Mouse (Mus musculus): ENCODE data around the gene Cxcl13. TPM values are rescaled to one million over a fixed set of nuclear protein-coding genes. Genes with fewer than 3 reads are reported as not detected.

Cxcl13 gene
- polyA plus RNA-seq (2015; fragmentation: Nextera tagmentation; extraction: Ambion mirVana): 14.2 and 21.6 TPM in 2 replicates

- Histone ChIP-seq H3K4me2 (no peak within 1 kb of the TSS), H3K27ac (no peak within 1 kb of the TSS), H3K4me1 (replicated peaks) (no peaks in the 10 kb centered on the region), H3K9ac (no peak within 1 kb of the TSS), H3K4me3 (no peak within 1 kb of the TSS), H3K27me3 (no peaks in the 10 kb centered on the region), H3K36me3 (no peaks in the 10 kb centered on the region), H3K9me3 (replicated peaks) (no peaks in the 10 kb centered on the region)
- WGBS: 36% methylated on average over 5 of the region's 5 CpGs
- ATAC-seq (replicated peaks; ENCODE audit: insufficient number of reproducible peaks, insufficient read depth, low FRiP score, low read depth): no peak
Measured at GRCm38 (mm10) chr5:95956651-95957050, at the start of gene Cxcl13. Gene Cxcl13, plus strand, starts transcription at chr5:95956951.

- Histone ChIP-seq H3K4me1 (replicated peaks) (no peaks in the 10 kb centered on the region), H3K4me2 (no peak overlapping the region), H3K9me3 (replicated peaks) (no peaks in the 10 kb centered on the region), H3K27ac (no peak overlapping the region), H3K36me3 (no peaks in the 10 kb centered on the region), H3K4me3 (no peak overlapping the region), H3K27me3 (no peaks in the 10 kb centered on the region), H3K9ac (no peak overlapping the region)
- 77% methylated on average over 1 of the region's 1 CpGs for WGBS
- ATAC-seq (replicated peaks; ENCODE audit: insufficient number of reproducible peaks, insufficient read depth, low FRiP score, low read depth): no peak
Measured at GRCm38 (mm10) chr5:95911006-95911405, 45.7 kb upstream of the Cxcl13 start.

GRCm38 (mm10) chr5:95918491-95918890, 38.3 kb upstream of the Cxcl13 start:
- Histone ChIP-seq H3K4me1 (replicated peaks) (no peaks in the 10 kb centered on the region), H3K27me3 (no peaks in the 10 kb centered on the region), H3K9me3 (replicated peaks) (no peaks in the 10 kb centered on the region), H3K36me3 (no peaks in the 10 kb centered on the region), H3K4me2 (no peak overlapping the region), H3K27ac (no peak overlapping the region), H3K9ac (no peak overlapping the region), H3K4me3 (no peak overlapping the region)
- 65% methylated on average over 6 of the region's 6 CpGs for WGBS
- no peak for ATAC-seq (replicated peaks; ENCODE audit: insufficient number of reproducible peaks, insufficient read depth, low FRiP score, low read depth)

- no peak for ATAC-seq (replicated peaks; ENCODE audit: insufficient number of reproducible peaks, insufficient read depth, low FRiP score, low read depth)
- Histone ChIP-seq H3K27ac (no peak overlapping the region), H3K4me3 (no peak overlapping the region), H3K36me3 (no peaks in the 10 kb centered on the region), H3K9ac (no peak overlapping the region), H3K9me3 (replicated peaks) (no peaks in the 10 kb centered on the region), H3K4me2 (no peak overlapping the region), H3K4me1 (replicated peaks) (no peaks in the 10 kb centered on the region), H3K27me3 (no peaks in the 10 kb centered on the region)
- 67% methylated on average over 6 of the region's 6 CpGs for WGBS
Measured at GRCm38 (mm10) chr5:95924023-95924422, 32.7 kb upstream of the Cxcl13 start.

- no peak overlapping the region for H3K4me3 ChIP-seq
- 70% methylated on average over 10 of the region's 10 CpGs for WGBS
- no peaks in the 10 kb centered on the region for H3K9me3 ChIP-seq (replicated peaks)
- H3K27ac ChIP-seq: no peak overlapping the region
- H3K27me3 ChIP-seq: no peaks in the 10 kb centered on the region
- H3K36me3 ChIP-seq: no peaks in the 10 kb centered on the region
- H3K9ac ChIP-seq: no peak overlapping the region
- ATAC-seq (replicated peaks; ENCODE audit: insufficient number of reproducible peaks, insufficient read depth, low FRiP score, low read depth): no peak
- no peak overlapping the region for H3K4me2 ChIP-seq
- H3K4me1 ChIP-seq (replicated peaks): no peaks in the 10 kb centered on the region
Measured at GRCm38 (mm10) chr5:95925204-95925930, 31.4 kb upstream of the Cxcl13 start.

GRCm38 (mm10) chr5:95925931-95926263, 30.9 kb upstream of the Cxcl13 start:
- Histone ChIP-seq H3K4me2 (no peak overlapping the region), H3K9ac (no peak overlapping the region), H3K36me3 (no peaks in the 10 kb centered on the region), H3K9me3 (replicated peaks) (no peaks in the 10 kb centered on the region), H3K27ac (no peak overlapping the region), H3K4me3 (no peak overlapping the region), H3K4me1 (replicated peaks) (no peaks in the 10 kb centered on the region), H3K27me3 (no peaks in the 10 kb centered on the region)
- WGBS: 92% methylated on average over 1 of the region's 1 CpGs
- no peak for ATAC-seq (replicated peaks; ENCODE audit: insufficient number of reproducible peaks, insufficient read depth, low FRiP score, low read depth)

GRCm38 (mm10) chr5:95935035-95935434, 21.7 kb upstream of the Cxcl13 start:
- 70% methylated on average over 5 of the region's 5 CpGs for WGBS

GRCm38 (mm10) chr5:95936068-95936467, 20.7 kb upstream of the Cxcl13 start:
- 66% methylated on average over 5 of the region's 5 CpGs for WGBS
- Histone ChIP-seq H3K9me3 (replicated peaks) (no peaks in the 10 kb centered on the region), H3K36me3 (no peaks in the 10 kb centered on the region), H3K27me3 (no peaks in the 10 kb centered on the region), H3K4me2 (no peak overlapping the region), H3K9ac (no peak overlapping the region), H3K4me3 (no peak overlapping the region), H3K27ac (no peak overlapping the region), H3K4me1 (replicated peaks) (no peaks in the 10 kb centered on the region)
- no peak for ATAC-seq (replicated peaks; ENCODE audit: insufficient number of reproducible peaks, insufficient read depth, low FRiP score, low read depth)

More at GRCm38 (mm10) chr5:95935035-95935434, 21.7 kb upstream of the Cxcl13 start:
- no peaks in the 10 kb centered on the region for H3K27me3 ChIP-seq
- ATAC-seq (replicated peaks; ENCODE audit: insufficient number of reproducible peaks, insufficient read depth, low FRiP score, low read depth): no peak
- H3K4me3 ChIP-seq: no peak overlapping the region
- H3K36me3 ChIP-seq: no peaks in the 10 kb centered on the region
- H3K4me1 ChIP-seq (replicated peaks): no peaks in the 10 kb centered on the region
- H3K9me3 ChIP-seq (replicated peaks): no peaks in the 10 kb centered on the region
- no peak overlapping the region for H3K4me2 ChIP-seq
- no peak overlapping the region for H3K27ac ChIP-seq
- H3K9ac ChIP-seq: no peak overlapping the region

- Histone ChIP-seq H3K9ac (no peak overlapping the region), H3K27ac (no peak overlapping the region), H3K27me3 (no peaks in the 10 kb centered on the region), H3K9me3 (replicated peaks) (no peaks in the 10 kb centered on the region), H3K4me2 (no peak overlapping the region), H3K4me1 (replicated peaks) (no peaks in the 10 kb centered on the region), H3K4me3 (no peak overlapping the region), H3K36me3 (no peaks in the 10 kb centered on the region)
- ATAC-seq (replicated peaks; ENCODE audit: insufficient number of reproducible peaks, insufficient read depth, low FRiP score, low read depth): no peak
- 42% methylated on average over 2 of the region's 2 CpGs for WGBS
Measured at GRCm38 (mm10) chr5:95937129-95937528, 19.6 kb upstream of the Cxcl13 start.

GRCm38 (mm10) chr5:95938044-95938625, 18.6 kb upstream of the Cxcl13 start:
- Histone ChIP-seq H3K4me1 (replicated peaks) (peaks cover 7% of the 10 kb centered on the region), H3K4me2 (no peak overlapping the region), H3K9me3 (replicated peaks) (no peaks in the 10 kb centered on the region), H3K4me3 (no peak overlapping the region), H3K36me3 (no peaks in the 10 kb centered on the region), H3K27ac (no peak overlapping the region), H3K27me3 (no peaks in the 10 kb centered on the region), H3K9ac (no peak overlapping the region)
- no peak for ATAC-seq (replicated peaks; ENCODE audit: insufficient number of reproducible peaks, insufficient read depth, low FRiP score, low read depth)
- WGBS: 76% methylated on average over 11 of the region's 11 CpGs

- no peaks in the 10 kb centered on the region for H3K27me3 ChIP-seq
- no peak overlapping the region for H3K9ac ChIP-seq
- no peak for ATAC-seq (replicated peaks; ENCODE audit: insufficient number of reproducible peaks, insufficient read depth, low FRiP score, low read depth)
- WGBS: 35% methylated on average over 4 of the region's 4 CpGs
- no peak overlapping the region for H3K4me2 ChIP-seq
- H3K36me3 ChIP-seq: no peaks in the 10 kb centered on the region
- H3K4me1 ChIP-seq (replicated peaks): peaks cover 7% of the 10 kb centered on the region
- no peaks in the 10 kb centered on the region for H3K9me3 ChIP-seq (replicated peaks)
- H3K4me3 ChIP-seq: no peak overlapping the region
- no peak overlapping the region for H3K27ac ChIP-seq
Measured at GRCm38 (mm10) chr5:95940682-95941221, 16.0 kb upstream of the Cxcl13 start.

- WGBS: 79% methylated on average over 7 of the region's 7 CpGs
- Histone ChIP-seq H3K27ac (no peak overlapping the region), H3K36me3 (no peaks in the 10 kb centered on the region)
Measured at GRCm38 (mm10) chr5:95941562-95941961, 15.2 kb upstream of the Cxcl13 start.

More at GRCm38 (mm10) chr5:95941562-95941961, 15.2 kb upstream of the Cxcl13 start:
- ATAC-seq (replicated peaks; ENCODE audit: insufficient number of reproducible peaks, insufficient read depth, low FRiP score, low read depth): no peak
- Histone ChIP-seq H3K4me1 (replicated peaks) (peaks cover 13% of the 10 kb centered on the region), H3K9ac (no peak overlapping the region), H3K9me3 (replicated peaks) (no peaks in the 10 kb centered on the region), H3K4me3 (no peak overlapping the region), H3K4me2 (no peak overlapping the region), H3K27me3 (no peaks in the 10 kb centered on the region)
